Mouse (Mus musculus) spleen, adult 2 months (tissue): ENCODE measurements around the gene Grin2b.

ENCODE experiments used
- CTCF ChIP-seq: fragments of 200-500 bp; IDR thresholded peaks from 2 replicates; pipeline ENCODE4 v1.5.1; 2011; ENCODE audit warnings: mild to moderate bottlenecking, inconsistent platforms; ENCODE audit not compliant: insufficient read depth, insufficient read length, insufficient replicate concordance; ENCODE audit errors: extremely low read depth
- POLR2A ChIP-seq: fragments of 200-500 bp; IDR thresholded peaks from 2 replicates; pipeline ENCODE4 v1.6.1; 2011; ENCODE audit warnings: low read depth, low read length, inconsistent platforms

GRCm38 (mm10) chr6:135932924-135933323, 240.4 kb downstream of the Grin2b start:
- TF ChIP-seq CTCF (no peak), POLR2A (no peak)
